Mouse (Mus musculus): ENCODE data around the gene Ptpn6.

DNA sequence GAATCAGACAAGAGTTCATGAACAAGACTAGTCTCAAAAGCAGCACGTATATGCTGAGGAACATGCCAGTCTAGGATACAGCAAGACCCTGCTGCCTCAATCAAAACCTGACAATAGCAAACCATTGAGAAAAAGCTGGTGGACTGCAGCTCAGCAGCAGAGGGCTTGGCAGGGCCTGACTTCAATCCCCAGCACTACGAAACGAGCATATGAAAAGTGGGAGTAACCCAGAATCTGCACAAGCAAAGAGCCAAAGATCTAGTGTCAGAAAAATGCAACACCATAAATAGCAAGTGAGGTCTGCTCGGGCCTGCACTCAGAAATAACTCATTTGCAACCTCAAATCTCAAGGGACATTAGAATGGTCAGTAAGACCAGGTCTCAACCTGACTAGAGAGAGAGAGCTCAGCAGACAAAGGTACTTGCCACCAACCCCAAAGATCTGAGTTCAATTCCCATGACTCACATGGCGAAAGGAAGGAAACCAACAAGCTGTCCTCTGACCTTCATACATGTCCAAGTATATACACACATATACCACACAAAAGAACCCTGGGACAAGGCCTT is 32.4 kb downstream of the Ptpn6 start:
- TF ChIP-seq POLR2A (IDR thresholded peaks at IDR 0.05; ENCODE audit: low read depth, low read length) (no peak), CTCF (IDR thresholded peaks at IDR 0.05; ENCODE audit: extremely low read depth, insufficient read depth, insufficient read length, insufficient replicate concordance) (no peak)

All from spleen, adult 2 months (tissue).